Mouse (Mus musculus) embryonic facial prominence, embryonic 11.5 days (tissue): Measurements from ENCODE around the gene Ube2q1. TPM values are rescaled to one million over a fixed set of nuclear protein-coding genes. Genes with fewer than 3 reads are reported as not detected.
A peak's percentile ranks its signal among the peaks of the same experiment; 100 is the strongest.

ENCODE experiments used
- ATAC-seq: fragments of 200-750 bp; cut with Nextera tagmentation; replicated peaks from 2 replicates; pipeline ENCODE4 v1.8.0; 2017; ENCODE audit warnings: low read depth; ENCODE audit not compliant: insufficient number of reproducible peaks, low FRiP score, low TSS enrichment
- DNase-seq: peaks from one replicate; pipeline ENCODE4 v3.0.0-alpha.2; 2015; ENCODE audit warnings: low spot score
- H3K27ac ChIP-seq: fragments of 300-500 bp; sonication (generic); replicated peaks from 2 replicates; pipeline ENCODE4 v1.5.1; 2014; ENCODE audit warnings: mild to moderate bottlenecking, low read depth, low read length, control low read depth
- H3K27me3 ChIP-seq: fragments of 300-500 bp; sonication (generic); 2 replicates; pipeline ENCODE4 v1.6.1; 2014; ENCODE audit warnings: mild to moderate bottlenecking, low read length, moderate library complexity, mixed read lengths; ENCODE audit not compliant: control insufficient read depth, insufficient read depth
- H3K36me3 ChIP-seq: fragments of 300-500 bp; sonication (generic); replicated peaks from 2 replicates; pipeline ENCODE4 v1.6.1; 2014; ENCODE audit warnings: low read depth, mild to moderate bottlenecking, low read length, moderate library complexity, mixed read lengths; ENCODE audit not compliant: control insufficient read depth, insufficient read depth
- H3K4me1 ChIP-seq: fragments of 300-500 bp; sonication (generic); 2 replicates; pipeline ENCODE4 v1.6.1; 2014; ENCODE audit warnings: low read length, mixed read lengths; ENCODE audit not compliant: control insufficient read depth, insufficient read depth
- H3K4me2 ChIP-seq: fragments of 300-500 bp; sonication (generic); 2 replicates; pipeline ENCODE4 v1.6.1; 2014; ENCODE audit warnings: low read depth, mild to moderate bottlenecking, control low read depth, low read length, moderate library complexity
- H3K4me3 ChIP-seq: fragments of 300-500 bp; sonication (generic); 2 replicates; pipeline ENCODE4 v1.5.1; 2014; ENCODE audit warnings: low read depth, low read length, control low read depth
- H3K9ac ChIP-seq: fragments of 300-500 bp; sonication (generic); replicated peaks from 2 replicates; pipeline ENCODE4 v1.6.1; 2014; ENCODE audit warnings: mild to moderate bottlenecking, control low read depth, low read length
- H3K9me3 ChIP-seq: fragments of 300-500 bp; sonication (generic); replicated peaks from 2 replicates; pipeline ENCODE4 v1.6.1; 2016; ENCODE audit warnings: mild to moderate bottlenecking, low read length, inconsistent platforms, mixed read lengths; ENCODE audit not compliant: control insufficient read depth
- WGBS: fragments of 180-500 bp; shearing (Covaris S2); extraction: QIAGEN DNeasy Blood & Tissue Kit; methylation state at CpG from one replicate; pipeline ENCODE4 v1.1.7; 2014; 5-methylcytosine and 5-hydroxymethylcytosine counted together
- polyA plus RNA-seq: library from polyadenylated mRNA; unstranded; fragments of >200 nt; fragmentation: Nextera tagmentation; extraction: Ambion mirVana; gene quantifications from 2 replicates; pipeline ENCODE4 v1.2.1, GENCODE M21; 2014

The Ube2q1 gene
- polyA plus RNA-seq, 1 experiment from 2014 or later = 24.0 TPM

DNA sequence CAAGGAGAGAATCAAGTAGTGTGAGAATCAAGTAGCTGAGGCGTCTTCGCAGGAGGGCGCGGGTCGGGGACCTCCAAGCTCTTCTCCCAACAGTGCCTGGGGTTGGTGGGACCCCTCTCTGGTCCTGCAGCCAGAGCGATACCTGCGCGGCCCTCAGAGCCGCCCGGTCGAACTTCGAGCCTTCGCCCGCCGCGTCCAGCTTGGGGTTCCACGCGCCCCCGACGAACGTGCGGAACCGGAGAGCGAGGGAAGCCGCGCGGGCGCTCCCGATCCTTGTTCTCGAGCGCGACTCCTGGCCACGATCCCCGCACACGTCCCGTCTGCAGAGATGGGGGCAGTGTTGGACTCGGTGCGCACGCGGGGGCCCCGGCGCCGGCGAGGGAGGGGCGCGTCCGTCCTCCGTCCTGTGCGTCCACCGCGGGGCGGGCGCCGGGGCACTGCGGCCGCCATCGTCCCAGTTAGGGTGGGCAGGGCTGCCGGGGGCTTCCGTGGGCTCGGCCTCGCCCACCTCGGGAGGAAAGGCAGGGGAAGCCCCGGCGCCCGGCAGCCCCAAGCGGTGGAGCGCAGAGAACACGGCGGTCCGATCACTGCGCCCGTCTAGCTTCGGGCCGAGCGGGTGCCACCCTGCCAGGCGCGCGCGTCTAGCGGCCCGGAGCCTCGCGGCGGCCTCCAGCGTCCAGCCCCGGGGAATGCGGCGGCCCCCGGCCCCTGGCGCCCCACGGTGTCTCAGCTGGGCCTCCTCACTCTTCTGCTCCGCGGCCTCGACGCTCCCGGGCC, 57.6 kb downstream of the Ube2q1 start, which contains the start of gene She:
TSS of gene She (plus strand) at position 556 of the 777 bp plus-strand sequence.
- Histone ChIP-seq H3K27ac (peak within 1 kb of the TSS; percentile 20; the same call in 1 of the 2 replicates), H3K36me3 (no peaks in the 10 kb centered on the region), H3K4me2 (peak within 1 kb of the TSS; percentile 52), H3K27me3 (peaks cover 36% of the 10 kb centered on the region), H3K9me3 (no peaks in the 10 kb centered on the region), H3K9ac (peak within 1 kb of the TSS; percentile 53), H3K4me3 (peak within 1 kb of the TSS; percentile 41), H3K4me1 (peaks cover 3% of the 10 kb centered on the region)
- ATAC-seq = 0 out of 2 replicates have a peak, but pooled peaks have one; percentile 52
- peak; percentile 23 for DNase-seq
- 3% methylated on average over 80 of the region's 96 CpGs for WGBS

Other genes starting within 250 kb of the Ube2q1 start
- gene Adar, start 58.6 kb upstream of the Ube2q1 start, polyA plus RNA-seq = 14.9 and 15.1 TPM in 2 replicates
- gene Chrnb2, start 9.0 kb upstream of the Ube2q1 start, polyA plus RNA-seq = 2.9 and 3.7 TPM in 2 replicates
- gene She, start 57.8 kb downstream of the Ube2q1 start, polyA plus RNA-seq = 2.7 and 3.2 TPM in 2 replicates
- 0.15 and 0.21 TPM in 2 replicates for gene Il6ra, start 139.6 kb downstream of the Ube2q1 start, polyA plus RNA-seq
- gene Atp8b2, start 189.9 kb downstream of the Ube2q1 start, polyA plus RNA-seq = 10.6 and 10.7 TPM in 2 replicates
- 201 and 207 TPM in 2 replicates for gene Hax1, start 225.2 kb downstream of the Ube2q1 start, polyA plus RNA-seq